Mouse (Mus musculus) common myeloid progenitor, adult 5-6 weeks (primary cell): ENCODE results near the gene 1700015F17Rik. TPM values are rescaled to one million over a fixed set of nuclear protein-coding genes. Genes with fewer than 3 reads are reported as not detected.

Experiments
- ATAC-seq: replicated peaks from 2 replicates; pipeline ENCODE4 v1.8.0; 2016; ENCODE audit warnings: low read depth, mild to moderate bottlenecking, moderate TSS enrichment, inconsistent platforms; ENCODE audit not compliant: poor library complexity, severe bottlenecking
- total RNA-seq: library from RNA; stranded (forward); fragments of 200-1000, 187-1606 nt; gene quantifications from 2 replicates; pipeline ENCODE4 v1.2.3, GENCODE M21; 2017

Gene 1700015F17Rik
- total RNA-seq, 1 experiment from 2014 or later: not detected

DNA sequence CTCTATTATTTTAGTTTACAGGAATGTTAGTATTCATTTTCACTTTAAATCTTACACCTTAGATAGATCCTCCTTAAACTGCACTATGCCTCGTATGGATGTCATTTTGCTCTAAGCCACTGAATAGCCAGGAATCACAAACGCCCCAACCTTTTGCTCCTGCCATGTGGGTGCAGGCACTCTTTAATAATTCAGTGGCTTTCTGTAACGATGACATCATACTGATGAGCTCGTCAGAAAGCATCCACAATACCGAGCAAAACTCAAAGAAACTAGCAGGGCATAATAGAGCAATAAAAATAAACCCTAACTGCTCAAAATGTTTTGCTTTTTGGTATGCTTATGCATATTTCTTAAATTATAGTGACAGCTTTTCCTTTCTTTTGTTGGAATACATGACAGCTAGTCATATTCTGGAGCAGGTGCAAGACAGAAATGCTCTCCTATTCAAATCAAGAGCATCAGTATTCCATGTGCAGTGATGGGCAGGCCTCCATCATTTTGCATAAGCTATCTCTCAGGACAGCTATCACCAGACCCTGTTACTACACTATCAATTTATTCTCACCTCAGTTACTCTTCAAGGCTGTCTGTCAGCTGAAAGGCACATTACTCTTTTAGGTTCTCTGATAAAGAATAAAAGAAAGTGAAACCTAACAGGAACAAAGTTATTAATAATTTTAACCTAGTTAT is 47.1 kb downstream of the 1700015F17Rik start:
- ATAC-seq: no peak

DNA sequence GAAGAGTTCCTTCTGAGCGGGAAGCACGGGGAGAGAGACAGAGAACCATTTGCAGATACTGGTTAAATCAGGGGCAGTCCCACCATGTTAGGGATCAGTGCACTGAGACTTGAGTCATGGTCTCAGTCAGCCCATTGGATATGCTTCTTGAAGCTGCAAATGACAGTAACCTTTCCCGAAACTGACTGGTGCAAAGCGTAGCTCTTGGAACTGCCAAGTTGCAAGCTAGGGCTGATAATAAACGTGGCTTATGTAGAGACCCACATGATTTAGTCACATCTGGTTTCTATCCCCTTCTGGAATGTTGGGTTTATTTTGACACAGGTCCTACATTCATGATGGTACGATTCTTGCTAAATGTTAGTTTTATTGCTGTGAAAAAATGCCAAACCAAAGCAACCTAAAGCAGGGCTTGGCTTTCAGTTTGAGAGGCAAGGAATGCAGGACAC is 55.2 kb downstream of the 1700015F17Rik start:
- ATAC-seq: no peak

DNA sequence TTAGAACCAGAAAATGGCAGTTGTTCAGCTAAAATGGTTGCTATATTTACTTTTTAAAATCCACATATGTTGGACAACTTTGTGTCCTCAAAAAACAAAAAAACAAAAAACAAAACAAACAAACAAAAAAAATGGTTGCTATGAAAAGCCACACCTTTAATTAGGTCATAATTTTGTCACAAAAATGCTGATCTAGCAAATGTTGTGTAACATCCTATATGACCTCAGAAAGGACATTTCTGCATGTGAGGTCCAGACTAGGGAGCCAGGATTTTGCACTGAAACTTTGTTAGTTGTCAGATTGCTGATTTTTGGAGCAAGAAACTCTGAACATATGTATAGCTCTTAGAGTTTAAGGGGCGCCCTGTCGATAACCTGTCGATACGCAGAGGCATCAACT is 55.9 kb downstream of the 1700015F17Rik start:
- ATAC-seq: no peak

DNA sequence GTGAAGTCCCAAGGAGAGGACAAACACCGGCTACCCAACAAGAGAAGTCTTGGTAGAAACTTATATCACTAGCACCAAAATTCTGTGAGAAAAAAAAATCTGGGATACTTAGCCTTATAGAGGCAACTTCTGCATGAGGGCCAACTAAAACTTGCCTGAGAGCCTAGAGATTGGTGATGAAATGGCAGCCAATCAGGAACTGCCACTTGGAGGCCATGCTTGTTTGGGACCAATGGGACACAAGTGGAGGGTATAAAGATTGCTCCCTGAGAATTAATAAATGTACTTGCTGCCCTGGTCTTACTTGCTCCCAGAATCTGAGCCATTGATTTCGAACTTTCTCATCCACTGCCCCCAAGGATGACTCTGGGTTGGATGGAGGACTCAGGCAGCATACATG is 57.5 kb downstream of the 1700015F17Rik start:
- ATAC-seq: no peak

DNA sequence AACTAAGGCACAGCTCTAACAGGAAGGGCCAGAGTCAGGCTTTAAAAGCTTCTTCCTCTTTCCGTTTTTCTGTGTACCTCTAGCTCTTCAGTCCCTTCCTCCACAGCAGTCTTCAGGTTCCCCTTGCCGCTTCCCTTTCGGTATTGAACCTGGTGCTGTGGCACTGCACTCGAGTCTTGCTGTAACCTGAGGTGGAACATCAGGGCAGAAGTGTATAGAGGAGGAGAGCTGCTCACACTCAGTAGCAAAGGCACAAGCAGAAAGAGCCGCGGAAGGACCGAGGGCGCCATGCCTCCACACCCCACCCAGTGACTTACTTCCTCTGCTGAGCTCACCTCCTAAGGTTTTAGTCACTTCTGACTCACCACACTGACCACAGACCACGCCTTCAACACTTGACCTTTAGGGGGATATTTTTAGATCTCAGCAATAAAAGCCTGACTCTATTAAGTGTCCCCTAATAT is 58.9 kb downstream of the 1700015F17Rik start, which contains the start of gene Cdk14:
Gene Cdk14, minus strand, starts transcription at position 321 of the 464 bp plus-strand sequence.
- peak; percentile 94 for ATAC-seq

DNA sequence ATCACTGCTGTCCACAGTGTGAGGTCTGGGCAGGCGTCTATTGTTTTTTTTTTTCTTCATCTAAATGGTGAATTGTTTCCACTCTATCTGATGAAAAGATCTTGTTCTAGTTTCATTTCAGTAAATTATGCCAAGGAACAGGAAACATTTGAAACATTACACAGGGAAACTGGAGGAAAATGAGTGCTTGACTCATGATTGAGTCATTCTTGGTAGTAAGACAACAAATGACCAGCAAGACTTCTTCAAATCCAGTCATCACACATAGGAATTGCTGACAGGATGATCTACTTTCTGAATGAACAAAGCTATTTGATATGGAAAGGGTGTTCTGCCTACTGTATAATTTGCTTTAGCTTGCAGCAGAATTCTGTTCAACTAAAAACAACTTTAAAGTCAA is 59.7 kb downstream of the 1700015F17Rik start:
- peak; percentile 36 for ATAC-seq

DNA sequence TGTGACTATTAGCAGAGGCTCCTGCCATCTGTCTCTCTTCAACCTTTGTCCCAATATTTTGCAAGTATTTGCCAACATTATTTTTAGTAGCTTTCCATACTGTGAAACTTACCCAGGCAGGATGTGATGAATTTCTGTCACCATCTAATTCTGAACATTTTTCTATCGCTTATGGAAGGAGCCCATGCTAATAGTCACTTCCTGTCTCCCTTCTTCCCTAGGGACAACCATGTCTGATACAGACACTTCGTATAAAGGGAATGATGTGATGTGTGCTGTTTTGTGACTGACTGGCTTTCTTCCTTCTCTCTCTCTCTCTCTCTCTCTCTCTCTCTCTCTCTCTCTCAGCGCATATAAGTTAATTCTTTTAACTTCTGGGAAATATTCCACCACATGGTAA is 64.1 kb downstream of the 1700015F17Rik start:
- ATAC-seq: no peak

DNA sequence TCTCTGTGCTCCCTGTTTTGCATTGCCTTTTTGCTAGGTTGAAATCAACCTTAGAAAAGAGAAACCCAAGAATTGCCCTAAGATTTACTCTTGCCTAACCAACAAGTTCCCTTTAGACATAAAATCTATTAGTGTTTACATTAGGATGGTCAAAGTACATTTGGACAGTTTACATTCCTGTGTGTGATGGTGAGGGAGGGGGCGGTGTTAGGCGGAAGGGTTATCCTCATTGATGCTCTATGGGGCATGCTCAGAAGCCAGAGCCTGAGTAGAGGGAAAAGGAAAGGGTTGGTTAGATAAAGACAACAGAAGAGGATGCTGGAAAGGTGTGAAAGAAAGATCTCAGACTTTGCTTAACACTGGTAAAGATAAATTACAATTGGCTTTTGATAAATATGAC is 67.1 kb downstream of the 1700015F17Rik start:
- no peak for ATAC-seq

DNA sequence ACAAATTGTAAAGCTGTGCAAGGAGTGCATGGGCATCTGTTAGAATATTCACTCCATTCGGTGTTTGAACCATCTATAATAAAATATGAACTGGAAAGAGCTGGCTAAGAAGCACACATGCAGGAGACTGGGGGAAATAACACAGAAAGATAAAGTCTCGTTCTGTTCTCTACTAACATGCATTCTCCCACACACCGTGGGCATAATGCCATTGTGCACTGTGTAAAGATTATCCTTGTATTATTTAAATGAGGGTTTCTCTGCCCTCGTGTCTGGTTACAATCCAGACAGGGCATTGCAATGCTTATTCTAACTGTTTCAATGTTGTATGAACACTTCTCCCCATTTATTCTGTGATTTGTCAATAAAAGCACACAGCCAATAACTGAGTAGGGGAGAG is 77.0 kb downstream of the 1700015F17Rik start:
- no peak for ATAC-seq

DNA sequence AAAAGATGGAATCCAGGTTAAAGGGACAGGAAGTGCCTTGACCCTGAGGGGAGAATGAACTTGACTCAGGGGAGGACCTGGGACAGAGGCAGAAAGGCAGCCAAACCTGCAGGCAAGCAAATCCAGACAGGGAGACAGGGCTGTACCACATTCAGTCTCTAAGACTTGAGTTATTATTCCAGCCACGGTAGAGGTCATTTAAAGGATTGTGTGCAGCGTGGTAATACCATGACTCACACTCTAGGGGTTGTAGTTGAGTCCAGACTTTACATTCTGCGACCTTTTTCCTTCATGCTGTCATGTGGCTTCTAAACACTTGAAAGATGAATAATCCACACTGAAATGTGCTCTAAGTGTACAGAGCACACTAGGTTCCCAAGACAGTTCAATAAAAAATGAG is 86.2 kb downstream of the 1700015F17Rik start:
- ATAC-seq: no peak

Other genes with a start within 250 kb of the 1700015F17Rik start
- gene Cdk14, start 58.8 kb downstream of the 1700015F17Rik start, total RNA-seq: 1.6 TPM in 2 replicates
- 1.3 and 6.9 TPM in 2 replicates for gene Cldn12, start 35.8 kb upstream of the 1700015F17Rik start, total RNA-seq
- gene Gtpbp10, start 80.4 kb upstream of the 1700015F17Rik start, total RNA-seq: 36.4 and 38.1 TPM in 2 replicates
- gene Gm8773, start 94.7 kb upstream of the 1700015F17Rik start, total RNA-seq: not detected in 2 replicates
- not detected in 2 replicates for gene Cfap69, start 185.1 kb upstream of the 1700015F17Rik start, total RNA-seq
- not detected in 2 replicates for gene Steap2, start 215.4 kb upstream of the 1700015F17Rik start, total RNA-seq